Mouse (Mus musculus): Measurements from ENCODE around the gene Serinc2. TPM values are rescaled to one million over a fixed set of nuclear protein-coding genes. Genes with fewer than 3 reads are reported as not detected.

Serinc2 gene
- polyA plus RNA-seq, 1 experiment from 2014 or later = 29.6 TPM

- H3K4me3 ChIP-seq (ENCODE audit: low read depth, low read length) = no peak overlapping the region
- H3K36me3 ChIP-seq (ENCODE audit: control insufficient read depth, insufficient read depth, low read length) = no peaks in the 10 kb centered on the region
- H3K9me3 ChIP-seq (replicated peaks; ENCODE audit: control insufficient read depth, low read length, poor library complexity, severe bottlenecking) = no peaks in the 10 kb centered on the region
- H3K27me3 ChIP-seq (ENCODE audit: control insufficient read depth, insufficient read depth, low read depth, low read length) = no peaks in the 10 kb centered on the region
- no peak for ATAC-seq
- H3K9ac ChIP-seq (ENCODE audit: low read depth, low read length) = no peak overlapping the region
- H3K27ac ChIP-seq (ENCODE audit: low read length) = no peak overlapping the region
- 85% methylated on average over 4 of the region's 4 CpGs for WGBS
- no peaks in the 10 kb centered on the region for H3K4me1 ChIP-seq (ENCODE audit: control insufficient read depth, insufficient read depth, low read length)
- no peak overlapping the region for H3K4me2 ChIP-seq (ENCODE audit: low read length)
These were observed 41.4 kb downstream of the Serinc2 start for GRCm38 (mm10) chr4:130237607-130238006.

- no peak for ATAC-seq
- H3K27ac ChIP-seq (ENCODE audit: low read length) = no peak overlapping the region
- H3K36me3 ChIP-seq (ENCODE audit: control insufficient read depth, insufficient read depth, low read length) = no peaks in the 10 kb centered on the region
- no peaks in the 10 kb centered on the region for H3K4me1 ChIP-seq (ENCODE audit: control insufficient read depth, insufficient read depth, low read length)
- H3K9ac ChIP-seq (ENCODE audit: low read depth, low read length) = no peak overlapping the region
- H3K27me3 ChIP-seq (ENCODE audit: control insufficient read depth, insufficient read depth, low read depth, low read length) = no peaks in the 10 kb centered on the region
- H3K4me3 ChIP-seq (ENCODE audit: low read depth, low read length) = no peak overlapping the region
- H3K4me2 ChIP-seq (ENCODE audit: low read length) = no peak overlapping the region
- no peaks in the 10 kb centered on the region for H3K9me3 ChIP-seq (replicated peaks; ENCODE audit: control insufficient read depth, low read length, poor library complexity, severe bottlenecking)
- 50% methylated on average over 8 of the region's 8 CpGs for WGBS
These were observed 42.6 kb downstream of the Serinc2 start for GRCm38 (mm10) chr4:130236361-130236760.

GRCm38 (mm10) chr4:130224071-130224470 lies 54.9 kb downstream of the Serinc2 start:
- ATAC-seq = no peak
- H3K9ac ChIP-seq (ENCODE audit: low read depth, low read length) = no peak overlapping the region
- no peaks in the 10 kb centered on the region for H3K4me1 ChIP-seq (ENCODE audit: control insufficient read depth, insufficient read depth, low read length)
- H3K27me3 ChIP-seq (ENCODE audit: control insufficient read depth, insufficient read depth, low read depth, low read length) = no peaks in the 10 kb centered on the region
- no peaks in the 10 kb centered on the region for H3K36me3 ChIP-seq (ENCODE audit: control insufficient read depth, insufficient read depth, low read length)
- H3K4me3 ChIP-seq (ENCODE audit: low read depth, low read length) = no peak overlapping the region
- no peak overlapping the region for H3K4me2 ChIP-seq (ENCODE audit: low read length)
- H3K9me3 ChIP-seq (replicated peaks; ENCODE audit: control insufficient read depth, low read length, poor library complexity, severe bottlenecking) = no peaks in the 10 kb centered on the region
- no peak overlapping the region for H3K27ac ChIP-seq (ENCODE audit: low read length)

- H3K27me3 ChIP-seq (ENCODE audit: control insufficient read depth, insufficient read depth, low read depth, low read length) = no peaks in the 10 kb centered on the region
- H3K36me3 ChIP-seq (ENCODE audit: control insufficient read depth, insufficient read depth, low read length) = no peaks in the 10 kb centered on the region
- no peak within 1 kb of the TSS for H3K9ac ChIP-seq (ENCODE audit: low read depth, low read length)
- no peak within 1 kb of the TSS for H3K4me3 ChIP-seq (ENCODE audit: low read depth, low read length)
- H3K9me3 ChIP-seq (replicated peaks; ENCODE audit: control insufficient read depth, low read length, poor library complexity, severe bottlenecking) = no peaks in the 10 kb centered on the region
- WGBS = 42% methylated on average over 4 of the region's 4 CpGs
- H3K4me2 ChIP-seq (ENCODE audit: low read length) = no peak within 1 kb of the TSS
- no peaks in the 10 kb centered on the region for H3K4me1 ChIP-seq (ENCODE audit: control insufficient read depth, insufficient read depth, low read length)
- H3K27ac ChIP-seq (ENCODE audit: low read length) = no peak within 1 kb of the TSS
- no peak for ATAC-seq
These were observed 56.8 kb downstream of the Serinc2 start, which contains the start of gene Gm853 for GRCm38 (mm10) chr4:130222179-130222578. Gm853 (minus strand) TSS chr4:130222401.

- H3K27ac ChIP-seq (ENCODE audit: low read length) = no peak overlapping the region
- no peaks in the 10 kb centered on the region for H3K9me3 ChIP-seq (replicated peaks; ENCODE audit: control insufficient read depth, low read length, poor library complexity, severe bottlenecking)
- H3K9ac ChIP-seq (ENCODE audit: low read depth, low read length) = no peak overlapping the region
- no peaks in the 10 kb centered on the region for H3K4me1 ChIP-seq (ENCODE audit: control insufficient read depth, insufficient read depth, low read length)
- H3K27me3 ChIP-seq (ENCODE audit: control insufficient read depth, insufficient read depth, low read depth, low read length) = no peaks in the 10 kb centered on the region
- 84% methylated on average over 9 of the region's 9 CpGs for WGBS
- no peak overlapping the region for H3K4me2 ChIP-seq (ENCODE audit: low read length)
- no peak overlapping the region for H3K4me3 ChIP-seq (ENCODE audit: low read depth, low read length)
- H3K36me3 ChIP-seq (ENCODE audit: control insufficient read depth, insufficient read depth, low read length) = no peaks in the 10 kb centered on the region
- no peak for ATAC-seq
These were observed 58.8 kb downstream of the Serinc2 start for GRCm38 (mm10) chr4:130220176-130220575.

GRCm38 (mm10) chr4:130215392-130215791 lies 63.6 kb downstream of the Serinc2 start:
- Histone ChIP-seq H3K36me3 (ENCODE audit: control insufficient read depth, insufficient read depth, low read length) (no peaks in the 10 kb centered on the region), H3K27ac (ENCODE audit: low read length) (no peak overlapping the region), H3K9me3 (replicated peaks; ENCODE audit: control insufficient read depth, low read length, poor library complexity, severe bottlenecking) (no peaks in the 10 kb centered on the region), H3K4me2 (ENCODE audit: low read length) (no peak overlapping the region), H3K4me1 (ENCODE audit: control insufficient read depth, insufficient read depth, low read length) (no peaks in the 10 kb centered on the region), H3K4me3 (ENCODE audit: low read depth, low read length) (no peak overlapping the region), H3K9ac (ENCODE audit: low read depth, low read length) (no peak overlapping the region), H3K27me3 (ENCODE audit: control insufficient read depth, insufficient read depth, low read depth, low read length) (no peaks in the 10 kb centered on the region)
- 95% methylated on average over 8 of the region's 8 CpGs for WGBS
- ATAC-seq = no peak

GRCm38 (mm10) chr4:130213857-130214256 lies 65.1 kb downstream of the Serinc2 start:
- 81% methylated on average over 10 of the region's 10 CpGs for WGBS
- no peak for ATAC-seq
- H3K4me1 ChIP-seq (ENCODE audit: control insufficient read depth, insufficient read depth, low read length) = no peaks in the 10 kb centered on the region

GRCm38 (mm10) chr4:130213197-130213596 lies 65.8 kb downstream of the Serinc2 start:
- no peak overlapping the region for H3K4me3 ChIP-seq (ENCODE audit: low read depth, low read length)
- no peak overlapping the region for H3K4me2 ChIP-seq (ENCODE audit: low read length)
- no peaks in the 10 kb centered on the region for H3K9me3 ChIP-seq (replicated peaks; ENCODE audit: control insufficient read depth, low read length, poor library complexity, severe bottlenecking)
- no peak overlapping the region for H3K9ac ChIP-seq (ENCODE audit: low read depth, low read length)
- H3K27me3 ChIP-seq (ENCODE audit: control insufficient read depth, insufficient read depth, low read depth, low read length) = no peaks in the 10 kb centered on the region
- no peaks in the 10 kb centered on the region for H3K4me1 ChIP-seq (ENCODE audit: control insufficient read depth, insufficient read depth, low read length)
- no peak overlapping the region for H3K27ac ChIP-seq (ENCODE audit: low read length)
- no peak for ATAC-seq
- WGBS = 92% methylated on average over 4 of the region's 4 CpGs
- no peaks in the 10 kb centered on the region for H3K36me3 ChIP-seq (ENCODE audit: control insufficient read depth, insufficient read depth, low read length)

More at GRCm38 (mm10) chr4:130213857-130214256, 65.1 kb downstream of the Serinc2 start:
- Histone ChIP-seq H3K9ac (ENCODE audit: low read depth, low read length) (no peak overlapping the region), H3K4me3 (ENCODE audit: low read depth, low read length) (no peak overlapping the region), H3K27me3 (ENCODE audit: control insufficient read depth, insufficient read depth, low read depth, low read length) (no peaks in the 10 kb centered on the region), H3K27ac (ENCODE audit: low read length) (no peak overlapping the region), H3K9me3 (replicated peaks; ENCODE audit: control insufficient read depth, low read length, poor library complexity, severe bottlenecking) (no peaks in the 10 kb centered on the region), H3K36me3 (ENCODE audit: control insufficient read depth, insufficient read depth, low read length) (no peaks in the 10 kb centered on the region), H3K4me2 (ENCODE audit: low read length) (no peak overlapping the region)

GRCm38 (mm10) chr4:130212421-130212820 lies 66.6 kb downstream of the Serinc2 start:
- Histone ChIP-seq H3K9me3 (replicated peaks; ENCODE audit: control insufficient read depth, low read length, poor library complexity, severe bottlenecking) (no peaks in the 10 kb centered on the region), H3K9ac (ENCODE audit: low read depth, low read length) (no peak overlapping the region), H3K27me3 (ENCODE audit: control insufficient read depth, insufficient read depth, low read depth, low read length) (no peaks in the 10 kb centered on the region), H3K4me1 (ENCODE audit: control insufficient read depth, insufficient read depth, low read length) (no peaks in the 10 kb centered on the region), H3K27ac (ENCODE audit: low read length) (no peak overlapping the region), H3K4me3 (ENCODE audit: low read depth, low read length) (no peak overlapping the region), H3K4me2 (ENCODE audit: low read length) (no peak overlapping the region), H3K36me3 (ENCODE audit: control insufficient read depth, insufficient read depth, low read length) (no peaks in the 10 kb centered on the region)
- 72% methylated on average over 7 of the region's 7 CpGs for WGBS
- no peak for ATAC-seq

- 94% methylated on average over 2 of the region's 2 CpGs for WGBS
- no peak for ATAC-seq
These were observed 67.1 kb downstream of the Serinc2 start for GRCm38 (mm10) chr4:130211870-130212269.

More at GRCm38 (mm10) chr4:130211870-130212269, 67.1 kb downstream of the Serinc2 start:
- Histone ChIP-seq H3K27me3 (ENCODE audit: control insufficient read depth, insufficient read depth, low read depth, low read length) (no peaks in the 10 kb centered on the region), H3K4me2 (ENCODE audit: low read length) (no peak overlapping the region), H3K4me3 (ENCODE audit: low read depth, low read length) (no peak overlapping the region), H3K9me3 (replicated peaks; ENCODE audit: control insufficient read depth, low read length, poor library complexity, severe bottlenecking) (no peaks in the 10 kb centered on the region), H3K4me1 (ENCODE audit: control insufficient read depth, insufficient read depth, low read length) (no peaks in the 10 kb centered on the region), H3K36me3 (ENCODE audit: control insufficient read depth, insufficient read depth, low read length) (no peaks in the 10 kb centered on the region), H3K9ac (ENCODE audit: low read depth, low read length) (no peak overlapping the region), H3K27ac (ENCODE audit: low read length) (no peak overlapping the region)

Measured in midbrain, embryonic 16.5 days (tissue).